Mouse (Mus musculus): ENCODE measurements around the gene Prrt1. TPM values are rescaled to one million over a fixed set of nuclear protein-coding genes. Genes with fewer than 3 reads are reported as not detected.
A peak's percentile ranks its signal among the peaks of the same experiment; 100 is the strongest.

Prrt1 gene
- polyA plus RNA-seq, 1 experiment from 2014 or later = 0.05 TPM

GRCm38 (mm10) chr17:34596098-34596497 lies 33.2 kb upstream of the Prrt1 start:
- H3K9ac ChIP-seq (replicated peaks) = no peak overlapping the region
- H3K9me3 ChIP-seq (ENCODE audit: low read length) = no peaks in the 10 kb centered on the region
- H3K27ac ChIP-seq (ENCODE audit: low read depth) = peak overlapping the region; percentile 29; the same call in 1 of the 2 replicates
- DNase-seq (no peak), ATAC-seq (no peak)
- H3K27me3 ChIP-seq (ENCODE audit: insufficient read depth, low read length) = no peaks in the 10 kb centered on the region
- WGBS (ENCODE audit: insufficient replicate concordance) = 75% methylated on average over 8 of the region's 8 CpGs
- H3K4me3 ChIP-seq (ENCODE audit: low read depth, low read length) = no peak overlapping the region
- H3K4me2 ChIP-seq (ENCODE audit: low read depth, low read length) = no peak overlapping the region
- peaks cover 37% of the 10 kb centered on the region for H3K4me1 ChIP-seq (ENCODE audit: insufficient read depth)
- peaks cover 30% of the 10 kb centered on the region for H3K36me3 ChIP-seq (replicated peaks; ENCODE audit: insufficient read depth, low read length)
- no peak for TF ChIP-seq EP300 (IDR thresholded peaks at IDR 0.05; ENCODE audit: low read depth)
- TF ChIP-seq CTCF (IDR thresholded peaks at IDR 0.05; ENCODE audit: low read depth) = no peak

GRCm38 (mm10) chr17:34597566-34598095 lies 31.7 kb upstream of the Prrt1 start, which contains the start of gene Ager:
Gene Ager (plus strand): TSS chr17:34597862.
- Histone ChIP-seq H3K36me3 (replicated peaks; ENCODE audit: insufficient read depth, low read length) (peaks cover 30% of the 10 kb centered on the region), H3K9ac (replicated peaks) (no peak within 1 kb of the TSS), H3K4me3 (ENCODE audit: low read depth, low read length) (no peak within 1 kb of the TSS), H3K4me1 (ENCODE audit: insufficient read depth) (peaks cover 40% of the 10 kb centered on the region), H3K27ac (ENCODE audit: low read depth) (peak within 1 kb of the TSS; percentile 46), H3K9me3 (ENCODE audit: low read length) (no peaks in the 10 kb centered on the region), H3K27me3 (ENCODE audit: insufficient read depth, low read length) (no peaks in the 10 kb centered on the region), H3K4me2 (ENCODE audit: low read depth, low read length) (no peak within 1 kb of the TSS)
- ATAC-seq (no peak), DNase-seq (no peak)
- 17% methylated on average over 6 of the region's 6 CpGs for WGBS (ENCODE audit: insufficient replicate concordance)
- TF ChIP-seq EP300 (IDR thresholded peaks at IDR 0.05; ENCODE audit: low read depth) (no peak), CTCF (IDR thresholded peaks at IDR 0.05; ENCODE audit: low read depth) (no peak)

GRCm38 (mm10) chr17:34599891-34600290 lies 29.4 kb upstream of the Prrt1 start:
- ATAC-seq (no peak), DNase-seq (no peak)
- TF ChIP-seq EP300 (IDR thresholded peaks at IDR 0.05; ENCODE audit: low read depth) (no peak), CTCF (IDR thresholded peaks at IDR 0.05; ENCODE audit: low read depth) (no peak)
- Histone ChIP-seq H3K36me3 (replicated peaks; ENCODE audit: insufficient read depth, low read length) (peaks cover 21% of the 10 kb centered on the region), H3K4me1 (ENCODE audit: insufficient read depth) (peaks cover 36% of the 10 kb centered on the region), H3K9ac (replicated peaks) (no peak overlapping the region), H3K4me3 (ENCODE audit: low read depth, low read length) (no peak overlapping the region), H3K4me2 (ENCODE audit: low read depth, low read length) (no peak overlapping the region), H3K27ac (ENCODE audit: low read depth) (no peak overlapping the region), H3K9me3 (ENCODE audit: low read length) (no peaks in the 10 kb centered on the region), H3K27me3 (ENCODE audit: insufficient read depth, low read length) (no peaks in the 10 kb centered on the region)
- WGBS (ENCODE audit: insufficient replicate concordance) = 82% methylated on average over 9 of the region's 9 CpGs

- H3K27ac ChIP-seq (ENCODE audit: low read depth) = no peak overlapping the region
- peaks cover 41% of the 10 kb centered on the region for H3K4me1 ChIP-seq (ENCODE audit: insufficient read depth)
- no peak overlapping the region for H3K4me3 ChIP-seq (ENCODE audit: low read depth, low read length)
- no peak for ATAC-seq
- 93% methylated on average over 12 of the region's 12 CpGs for WGBS (ENCODE audit: insufficient replicate concordance)
- no peaks in the 10 kb centered on the region for H3K27me3 ChIP-seq (ENCODE audit: insufficient read depth, low read length)
- TF ChIP-seq EP300 (IDR thresholded peaks at IDR 0.05; ENCODE audit: low read depth) (no peak), CTCF (IDR thresholded peaks at IDR 0.05; ENCODE audit: low read depth) (no peak)
- peaks cover 8% of the 10 kb centered on the region for H3K36me3 ChIP-seq (replicated peaks; ENCODE audit: insufficient read depth, low read length)
- H3K4me2 ChIP-seq (ENCODE audit: low read depth, low read length) = no peak overlapping the region
- H3K9ac ChIP-seq (replicated peaks) = no peak overlapping the region
- H3K9me3 ChIP-seq (ENCODE audit: low read length) = no peaks in the 10 kb centered on the region
- no peak for DNase-seq
Observed at GRCm38 (mm10) chr17:34601796-34602195, 27.5 kb upstream of the Prrt1 start.

- Histone ChIP-seq H3K4me3 (ENCODE audit: low read depth, low read length) (peak within 1 kb of the TSS; percentile 77), H3K27me3 (ENCODE audit: insufficient read depth, low read length) (no peaks in the 10 kb centered on the region), H3K4me1 (ENCODE audit: insufficient read depth) (peaks cover 52% of the 10 kb centered on the region), H3K4me2 (ENCODE audit: low read depth, low read length) (peak within 1 kb of the TSS; percentile 97), H3K27ac (ENCODE audit: low read depth) (peak within 1 kb of the TSS; percentile 96), H3K36me3 (replicated peaks; ENCODE audit: insufficient read depth, low read length) (peaks cover 15% of the 10 kb centered on the region), H3K9me3 (ENCODE audit: low read length) (no peaks in the 10 kb centered on the region), H3K9ac (replicated peaks) (peak within 1 kb of the TSS; percentile 86)
- DNase-seq (peak; percentile 85), ATAC-seq (peak; percentile 88)
- TF ChIP-seq EP300 (IDR thresholded peaks at IDR 0.05; ENCODE audit: low read depth) (peak; percentile 89), CTCF (IDR thresholded peaks at IDR 0.05; ENCODE audit: low read depth) (no peak)
- WGBS (ENCODE audit: insufficient replicate concordance) = under 1% methylated on average over 28 of the region's 30 CpGs
Observed at GRCm38 (mm10) chr17:34603375-34604060, 25.8 kb upstream of the Prrt1 start, which contains the start of gene Rnf5. Gene Rnf5 (minus strand): TSS chr17:34603690.

GRCm38 (mm10) chr17:34604061-34604508 lies 25.2 kb upstream of the Prrt1 start, which contains the start of gene Agpat1:
Gene Agpat1 (plus strand): TSS chr17:34604262.
- 0% methylated on average over 35 of the region's 35 CpGs for WGBS (ENCODE audit: insufficient replicate concordance)
- H3K4me3 ChIP-seq (ENCODE audit: low read depth, low read length) = peak within 1 kb of the TSS; percentile 77
- TF ChIP-seq EP300 (IDR thresholded peaks at IDR 0.05; ENCODE audit: low read depth) = no peak
- TF ChIP-seq CTCF (IDR thresholded peaks at IDR 0.05; ENCODE audit: low read depth) = no peak
- H3K4me1 ChIP-seq (ENCODE audit: insufficient read depth) = peaks cover 53% of the 10 kb centered on the region
- ATAC-seq (peak; percentile 83), DNase-seq (peak; percentile 99)
- peak within 1 kb of the TSS; percentile 97 for H3K4me2 ChIP-seq (ENCODE audit: low read depth, low read length)
- H3K9me3 ChIP-seq (ENCODE audit: low read length) = no peaks in the 10 kb centered on the region
- H3K27me3 ChIP-seq (ENCODE audit: insufficient read depth, low read length) = no peaks in the 10 kb centered on the region
- peak within 1 kb of the TSS; percentile 96 for H3K27ac ChIP-seq (ENCODE audit: low read depth)
- H3K9ac ChIP-seq (replicated peaks) = peak within 1 kb of the TSS; percentile 86
- peaks cover 15% of the 10 kb centered on the region for H3K36me3 ChIP-seq (replicated peaks; ENCODE audit: insufficient read depth, low read length)
